Mouse (Mus musculus) G1E (cell line): ENCODE measurements around the gene Zfp866.

Experiments used
- CTCF ChIP-seq: IDR thresholded peaks from 2 replicates; pipeline ENCODE4 v1.5.1; 2012; ENCODE audit warnings: low read depth, low read length, inconsistent platforms, mixed read lengths
- GATA1 ChIP-seq: IDR thresholded peaks from 2 replicates; pipeline ENCODE4 v1.6.1; 2012; ENCODE audit warnings: borderline replicate concordance, low read length, inconsistent platforms, mixed read lengths
- GATA2 ChIP-seq: IDR thresholded peaks from 2 replicates; pipeline ENCODE4 v1.6.1; 2012; ENCODE audit warnings: low read depth, low read length, inconsistent platforms, borderline replicate concordance
- POLR2AphosphoS5 ChIP-seq: IDR thresholded peaks from 2 replicates; pipeline ENCODE4 v1.6.1; 2012; ENCODE audit warnings: low read depth, low read length, inconsistent platforms; ENCODE audit not compliant: insufficient replicate concordance
- TAL1 ChIP-seq: conservative IDR thresholded peaks from 2 replicates; pipeline ENCODE4 v1.6.1; 2012; ENCODE audit warnings: low read depth, low read length, inconsistent platforms, mixed read lengths

DNA sequence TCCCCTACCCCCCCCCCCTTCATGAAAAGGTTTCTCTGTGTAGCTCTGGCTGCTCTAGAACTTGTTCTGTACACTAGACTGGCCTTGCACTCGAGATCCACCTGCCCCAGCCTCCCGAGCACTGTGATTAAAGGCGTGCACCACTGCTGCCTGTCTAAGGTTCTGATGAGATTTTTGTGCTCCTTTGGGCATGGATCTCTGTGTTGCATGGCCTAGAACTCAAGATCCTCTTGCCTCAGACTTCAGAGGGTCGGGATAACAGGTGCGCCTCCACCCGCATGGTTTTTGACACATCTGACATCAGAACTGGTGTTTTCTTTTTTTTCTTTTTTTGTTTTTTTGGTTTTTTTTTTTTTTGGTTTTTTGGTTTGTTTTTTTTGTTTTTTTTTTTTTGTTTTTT lies 13.6 kb upstream of the Zfp866 start:
- TF ChIP-seq TAL1 = no peak
- TF ChIP-seq CTCF = no peak
- TF ChIP-seq GATA1 = no peak
- no peak for TF ChIP-seq GATA2
- TF ChIP-seq POLR2AphosphoS5 = no peak
